Mouse (Mus musculus) CH12.LX (cell line): ENCODE measurements at regions not wholly inside any gene's neighbourhood (a gene's known extent, or its start where the extent isn't known, plus 50 kb on each side); places are given as distances from the start of the nearest gene placed in this dataset.

Source experiments
- DNase-seq: peaks from one replicate; pipeline ENCODE4 v3.0.0-alpha.2; 2013; ENCODE audit errors: extremely low read depth
- H3K27ac ChIP-seq: 2 replicates; pipeline ENCODE4 v1.5.1; 2012; ENCODE audit warnings: low read depth, mild to moderate bottlenecking, control low read depth, moderate library complexity; ENCODE audit not compliant: insufficient read depth
- H3K27me3 ChIP-seq: replicated peaks from 2 replicates; pipeline ENCODE3; 2012; ENCODE audit warnings: inconsistent platforms
- H3K36me3 ChIP-seq, 2 experiments: replicated peaks in 1 of 2; 2 replicates each; pipeline versions ENCODE3 to v1.6.1; 2012; ENCODE audit warnings: inconsistent platforms in 1 of 2, low read length in 1 of 2, mild to moderate bottlenecking in 1 of 2, mixed read lengths in 1 of 2, moderate library complexity in 1 of 2; ENCODE audit not compliant: control insufficient read depth in 1 of 2, insufficient read depth in 1 of 2
- H3K4me1 ChIP-seq, 2 experiments: 2 replicates each; pipeline ENCODE4 v1.6.1; 2012; ENCODE audit warnings: inconsistent platforms in 1 of 2, moderate library complexity in 1 of 2; ENCODE audit not compliant: insufficient read depth in 2 of 2, control insufficient read depth in 1 of 2
- H3K4me2 ChIP-seq: 2 replicates; pipeline ENCODE4 v1.6.1; 2012; ENCODE audit warnings: low read depth, mild to moderate bottlenecking, control low read depth; ENCODE audit not compliant: poor library complexity, insufficient read depth, severe bottlenecking
- H3K4me3 ChIP-seq, 3 experiments: fragments of 150-350 bp in 1 of 3; sonication (generic) in 1 of 3; replicated peaks in 1 of 3; 2 replicates each; pipeline versions ENCODE3 to v1.5.1; 2011 to 2012; ENCODE audit warnings: low read depth in 2 of 3, low read length in 2 of 3, mild to moderate bottlenecking in 2 of 3, moderate library complexity in 2 of 3, control low read depth in 1 of 3, improper control_type of control experiment in 1 of 3, inconsistent platforms in 1 of 3, mixed read lengths in 1 of 3; ENCODE audit not compliant: poor library complexity in 1 of 3
- H3K79me2 ChIP-seq: replicated peaks from 2 replicates; pipeline ENCODE4 v1.6.1; 2012; ENCODE audit warnings: mild to moderate bottlenecking, moderate library complexity; ENCODE audit not compliant: control insufficient read depth, poor library complexity, insufficient read depth, severe bottlenecking; ENCODE audit errors: extremely low read depth
- H3K9ac ChIP-seq: 2 replicates; pipeline ENCODE4 v1.6.1; 2012; ENCODE audit warnings: low read depth, mild to moderate bottlenecking, control low read depth, moderate library complexity; ENCODE audit not compliant: insufficient read depth
- H3K9me3 ChIP-seq: replicated peaks from 2 replicates; pipeline ENCODE3; 2012; ENCODE audit warnings: low read length, inconsistent platforms, mixed read lengths
- CTCF ChIP-seq, 2 experiments: IDR thresholded peaks in 1 of 2; conservative IDR thresholded peaks in 1 of 2; 2 replicates each; pipeline ENCODE4 v1.5.1; 2011 to 2012; ENCODE audit warnings: low read depth in 2 of 2, low read length in 2 of 2, improper control_type of control experiment in 1 of 2, inconsistent platforms in 1 of 2, mild to moderate bottlenecking in 1 of 2, moderate library complexity in 1 of 2
- EP300 ChIP-seq: IDR thresholded peaks from 2 replicates; pipeline ENCODE4 v1.6.1; 2011; ENCODE audit warnings: low read length, improper control_type of control experiment
- GABPA ChIP-seq: IDR thresholded peaks from 2 replicates; pipeline ENCODE4 v1.6.1; 2012; ENCODE audit warnings: low read depth, low read length, improper control_type of control experiment, inconsistent platforms; ENCODE audit not compliant: insufficient replicate concordance
- IRF4 ChIP-seq: IDR thresholded peaks from 2 replicates; pipeline ENCODE4 v1.6.1; 2014; ENCODE audit warnings: low read depth, mild to moderate bottlenecking, inconsistent platforms, low read length, improper control_type of control experiment
- JUN ChIP-seq: IDR thresholded peaks from 2 replicates; pipeline ENCODE4 v1.6.1; 2011; ENCODE audit warnings: low read depth, mild to moderate bottlenecking, low read length, improper control_type of control experiment, moderate library complexity; ENCODE audit not compliant: insufficient read depth
- JUND ChIP-seq: conservative IDR thresholded peaks from 2 replicates; pipeline ENCODE4 v1.6.1; 2011; ENCODE audit warnings: low read depth, low read length, improper control_type of control experiment
- KAT2A ChIP-seq: IDR thresholded peaks from 2 replicates; pipeline ENCODE4 v1.6.1; 2012; ENCODE audit warnings: low read length, improper control_type of control experiment, inconsistent platforms; ENCODE audit not compliant: insufficient replicate concordance
- MAFK ChIP-seq: IDR thresholded peaks from 2 replicates; pipeline ENCODE4 v1.6.1; 2011; ENCODE audit warnings: low read length, improper control_type of control experiment; ENCODE audit not compliant: insufficient replicate concordance
- MAX ChIP-seq: IDR thresholded peaks from 2 replicates; pipeline ENCODE4 v1.6.1; 2011; ENCODE audit warnings: low read length, improper control_type of control experiment
- MAZ ChIP-seq: IDR thresholded peaks from 2 replicates; pipeline ENCODE4 v1.6.1; 2012; ENCODE audit warnings: low read depth, mild to moderate bottlenecking, inconsistent platforms, low read length, improper control_type of control experiment, moderate library complexity
- MEF2A ChIP-seq: IDR thresholded peaks from 2 replicates; pipeline ENCODE4 v1.6.1; 2014; ENCODE audit warnings: low read depth, mild to moderate bottlenecking, inconsistent platforms, low read length, improper control_type of control experiment, borderline replicate concordance
- MXI1 ChIP-seq: IDR thresholded peaks from 2 replicates; pipeline ENCODE4 v1.6.1; 2011; ENCODE audit warnings: mild to moderate bottlenecking, low read depth, low read length, improper control_type of control experiment
- MYC ChIP-seq: IDR thresholded peaks from 2 replicates; pipeline ENCODE4 v1.6.1; 2011; ENCODE audit warnings: low read depth, mild to moderate bottlenecking, improper control_type of control experiment, low read length
- POLR2AphosphoS2 ChIP-seq: IDR thresholded peaks from 2 replicates; pipeline ENCODE4 v1.6.1; 2011; ENCODE audit warnings: low read depth, low read length, improper control_type of control experiment
- RAD21 ChIP-seq: IDR thresholded peaks from 2 replicates; pipeline ENCODE4 v1.6.1; 2011; ENCODE audit warnings: low read depth, mild to moderate bottlenecking, low read length, improper control_type of control experiment, moderate library complexity
- RCOR1 ChIP-seq: conservative IDR thresholded peaks from 2 replicates; pipeline ENCODE4 v1.6.1; 2012; ENCODE audit warnings: low read depth, mild to moderate bottlenecking, inconsistent platforms, low read length, improper control_type of control experiment
- TBP ChIP-seq: conservative IDR thresholded peaks from 2 replicates; pipeline ENCODE4 v1.6.1; 2011; ENCODE audit warnings: low read depth, low read length, improper control_type of control experiment
- UBTF ChIP-seq: IDR thresholded peaks from 2 replicates; pipeline ENCODE4 v1.6.1; 2012; ENCODE audit warnings: low read depth, mild to moderate bottlenecking, inconsistent platforms, low read length, improper control_type of control experiment, moderate library complexity
- USF1 ChIP-seq: IDR thresholded peaks from 2 replicates; pipeline ENCODE4 v1.6.1; 2014; ENCODE audit warnings: low read depth, mild to moderate bottlenecking, inconsistent platforms, low read length, improper control_type of control experiment
- USF2 ChIP-seq: conservative IDR thresholded peaks from 2 replicates; pipeline ENCODE4 v1.6.1; 2011; ENCODE audit warnings: low read depth, low read length, improper control_type of control experiment
- ZC3H11A ChIP-seq: IDR thresholded peaks from 2 replicates; pipeline ENCODE4 v1.6.1; 2012; ENCODE audit warnings: low read depth, mild to moderate bottlenecking, inconsistent platforms, low read length, improper control_type of control experiment
- ZMIZ1 ChIP-seq: IDR thresholded peaks from 2 replicates; pipeline ENCODE4 v1.6.1; 2012; ENCODE audit warnings: low read depth, mild to moderate bottlenecking, inconsistent platforms, low read length, improper control_type of control experiment
- dilution Hi-C: fragments of 300-500 bp; cut with MboI; formaldehyde crosslinking; loops from 2 replicates; pipeline ENCODE4 v1.14.3; 2020; ENCODE audit warnings: low sequenced_read_pairs; ENCODE audit not compliant: extremely low pct_unique_long_range_greater_than_20kb, extremely low pct_ligation_motif_present
- in situ Hi-C: fragments of 300-500 bp; cut with MboI; formaldehyde crosslinking; loops from 3 replicates; pipeline ENCODE4 v1.14.3; 2019; ENCODE audit warnings: low sequenced_read_pairs, low pct_ligation_motif_present, low pct_unique_long_range_greater_than_20kb, mixed read lengths

GRCm38 (mm10) chr2:172765260-172765659 lies 174.9 kb downstream of the Bmp7 start:
- in situ Hi-C loops, result no loop called here
- Histone ChIP-seq H3K9ac (no peak overlapping the region), H3K4me3 (no peak overlapping the region), H3K27ac (no peak overlapping the region), H3K27me3 (peaks cover 86% of the 10 kb centered on the region), H3K79me2 (no peaks in the 10 kb centered on the region), H3K4me2 (no peak overlapping the region), H3K4me1 (no peaks in the 10 kb centered on the region), H3K9me3 (no peaks in the 10 kb centered on the region), H3K36me3 (no peaks in the 10 kb centered on the region)
- dilution Hi-C loops, result no loop called here
- TF ChIP-seq USF1 (no peak), ZC3H11A (no peak), MEF2A (no peak), EP300 (no peak), MYC (no peak), CTCF (conservative IDR thresholded peaks at IDR 0.05 in 1 of 2, IDR thresholded peaks at IDR 0.05 in 1 of 2; ENCODE audit: low read depth in 2 of 2, low read length in 2 of 2) (no peak), MAZ (no peak), JUN (no peak), RCOR1 (no peak), KAT2A (no peak), TBP (no peak), MXI1 (no peak), GABPA (no peak), IRF4 (no peak), JUND (no peak), POLR2AphosphoS2 (no peak), RAD21 (no peak), MAFK (no peak), UBTF (no peak)
- no peak for DNase-seq

- H3K36me3 ChIP-seq, result no peaks in the 10 kb centered on the region
- no peak for DNase-seq
- H3K27ac ChIP-seq, result no peak overlapping the region
- no peak overlapping the region for H3K4me2 ChIP-seq
- dilution Hi-C loops (no loop called here), in situ Hi-C loops (no loop called here)
- no peak overlapping the region for H3K4me3 ChIP-seq
- H3K9me3 ChIP-seq, result no peaks in the 10 kb centered on the region
- H3K4me1 ChIP-seq, result no peaks in the 10 kb centered on the region
- no peak overlapping the region for H3K9ac ChIP-seq
- H3K79me2 ChIP-seq, result no peaks in the 10 kb centered on the region
- peaks cover 79% of the 10 kb centered on the region for H3K27me3 ChIP-seq
- TF ChIP-seq EP300 (no peak), TBP (no peak), JUND (no peak), MAZ (no peak), MYC (no peak), MAX (no peak), USF2 (no peak), ZMIZ1 (no peak)
Measured at GRCm38 (mm10) chr2:172766403-172766802, 173.7 kb downstream of the Bmp7 start.
